Mouse (Mus musculus) stomach, embryonic 14.5 days (tissue): Measurements from ENCODE around the gene 1600014C23Rik. TPM values are rescaled to one million over a fixed set of nuclear protein-coding genes. Genes with fewer than 3 reads are reported as not detected.

Source experiments
- ATAC-seq: fragments of 200-750 bp; cut with Nextera tagmentation; 2 replicates; pipeline ENCODE4 v1.8.0; 2017; ENCODE audit warnings: low read depth, moderate TSS enrichment; ENCODE audit not compliant: insufficient number of reproducible peaks, insufficient read depth, low FRiP score
- H3K27ac ChIP-seq: fragments of 300-500 bp; sonication (generic); 2 replicates; pipeline ENCODE4 v1.5.1; 2014; ENCODE audit warnings: mild to moderate bottlenecking, low read length, moderate library complexity, mixed read lengths
- H3K27me3 ChIP-seq: fragments of 300-500 bp; sonication (generic); 2 replicates; pipeline ENCODE4 v1.6.1; 2014; ENCODE audit warnings: low read length, control low read depth, mixed read lengths; ENCODE audit not compliant: control insufficient read depth, insufficient read depth
- H3K36me3 ChIP-seq: fragments of 300-500 bp; sonication (generic); 2 replicates; pipeline ENCODE4 v1.6.1; 2014; ENCODE audit warnings: mild to moderate bottlenecking, control low read depth, low read length, moderate library complexity, mixed read lengths; ENCODE audit not compliant: control insufficient read depth, insufficient read depth
- H3K4me1 ChIP-seq: fragments of 300-500 bp; sonication (generic); 2 replicates; pipeline ENCODE4 v1.6.1; 2014; ENCODE audit warnings: low read length, control low read depth, mixed read lengths; ENCODE audit not compliant: control insufficient read depth, insufficient read depth
- H3K4me2 ChIP-seq: fragments of 300-500 bp; sonication (generic); replicated peaks from 2 replicates; pipeline ENCODE4 v1.6.1; 2014; ENCODE audit warnings: low read depth, low read length, control low read depth
- H3K4me3 ChIP-seq: fragments of 300-500 bp; sonication (generic); 2 replicates; pipeline ENCODE4 v1.5.1; 2014; ENCODE audit warnings: low read depth, low read length, control low read depth
- H3K9ac ChIP-seq: fragments of 300-500 bp; sonication (generic); replicated peaks from 2 replicates; pipeline ENCODE4 v1.6.1; 2014; ENCODE audit warnings: low read depth, mild to moderate bottlenecking, control low read depth, low read length, moderate library complexity, mixed read lengths
- H3K9me3 ChIP-seq: fragments of 300-500 bp; sonication (generic); 2 replicates; pipeline ENCODE4 v1.6.1; 2016; ENCODE audit warnings: low read depth, low read length, control low read depth; ENCODE audit not compliant: control insufficient read depth
- whole genome bisulfite sequencing: fragments of 180-500 bp; shearing (Covaris S2); extraction: QIAGEN DNeasy Blood & Tissue Kit; methylation state at CpG from one replicate; pipeline ENCODE4 v1.1.7; 2014; 5-methylcytosine and 5-hydroxymethylcytosine counted together
- polyA plus RNA-seq: library from polyadenylated mRNA; unstranded; fragments of >200 nt; fragmentation: Nextera tagmentation; extraction: Ambion mirVana; gene quantifications from 2 replicates; pipeline ENCODE4 v1.2.1, GENCODE M21; 2014

Gene 1600014C23Rik
- polyA plus RNA-seq, 1 experiment from 2014 or later = 0.72 TPM

- Histone ChIP-seq H3K27me3 (no peaks in the 10 kb centered on the region), H3K4me1 (no peaks in the 10 kb centered on the region), H3K27ac (no peak overlapping the region), H3K36me3 (no peaks in the 10 kb centered on the region), H3K9ac (no peak overlapping the region), H3K9me3 (no peaks in the 10 kb centered on the region), H3K4me2 (no peak overlapping the region), H3K4me3 (no peak overlapping the region)
- 32% methylated on average over 3 of the region's 3 CpGs for WGBS
- ATAC-seq = no peak
Measured at GRCm38 (mm10) chr17:45709829-45710228, 23.8 kb downstream of the 1600014C23Rik start.

- H3K36me3 ChIP-seq = no peaks in the 10 kb centered on the region
- H3K27me3 ChIP-seq = no peaks in the 10 kb centered on the region
- no peak overlapping the region for H3K4me3 ChIP-seq
- H3K4me1 ChIP-seq = 0 out of 2 replicates have a peak, but pooled peaks cover 2% of the 10 kb centered on the region
- no peak overlapping the region for H3K9ac ChIP-seq
- H3K27ac ChIP-seq = no peak overlapping the region
- ATAC-seq = no peak
- no peaks in the 10 kb centered on the region for H3K9me3 ChIP-seq
- H3K4me2 ChIP-seq = no peak overlapping the region
- WGBS = 82% methylated on average over 8 of the region's 8 CpGs
Measured at GRCm38 (mm10) chr17:45708179-45708578, 25.5 kb downstream of the 1600014C23Rik start.

GRCm38 (mm10) chr17:45707376-45707775 is 26.3 kb downstream of the 1600014C23Rik start:
- Histone ChIP-seq H3K4me2 (no peak overlapping the region), H3K36me3 (no peaks in the 10 kb centered on the region), H3K4me1 (0 out of 2 replicates have a peak, but pooled peaks cover 2% of the 10 kb centered on the region), H3K9me3 (no peaks in the 10 kb centered on the region), H3K27ac (no peak overlapping the region), H3K27me3 (no peaks in the 10 kb centered on the region), H3K9ac (no peak overlapping the region), H3K4me3 (no peak overlapping the region)
- 24% methylated on average over 3 of the region's 3 CpGs for WGBS
- no peak for ATAC-seq

- Histone ChIP-seq H3K9ac (no peak overlapping the region), H3K36me3 (no peaks in the 10 kb centered on the region), H3K4me2 (no peak overlapping the region), H3K4me1 (0 out of 2 replicates have a peak, but pooled peaks cover 2% of the 10 kb centered on the region), H3K27me3 (no peaks in the 10 kb centered on the region), H3K27ac (no peak overlapping the region), H3K9me3 (no peaks in the 10 kb centered on the region), H3K4me3 (no peak overlapping the region)
- ATAC-seq = no peak
- 66% methylated on average over 5 of the region's 5 CpGs for WGBS
Measured at GRCm38 (mm10) chr17:45706796-45707195, 26.8 kb downstream of the 1600014C23Rik start.

- no peak overlapping the region for H3K4me3 ChIP-seq
- H3K9me3 ChIP-seq = no peaks in the 10 kb centered on the region
- H3K36me3 ChIP-seq = peaks cover 3% of the 10 kb centered on the region; the same call in 1 of the 2 replicates
- no peak overlapping the region for H3K9ac ChIP-seq
- WGBS = 60% methylated on average over 7 of the region's 7 CpGs
- H3K27me3 ChIP-seq = no peaks in the 10 kb centered on the region
- no peak overlapping the region for H3K27ac ChIP-seq
- no peak overlapping the region for H3K4me2 ChIP-seq
- ATAC-seq = no peak
- H3K4me1 ChIP-seq = 0 out of 2 replicates have a peak, but pooled peaks cover 11% of the 10 kb centered on the region
Measured at GRCm38 (mm10) chr17:45703187-45703586, 30.5 kb downstream of the 1600014C23Rik start.

GRCm38 (mm10) chr17:45702254-45702653 is 31.4 kb downstream of the 1600014C23Rik start:
- WGBS = 39% methylated on average over 4 of the region's 4 CpGs
- Histone ChIP-seq H3K27ac (peak overlapping the region; percentile 6; the same call in 1 of the 2 replicates), H3K9ac (no peak overlapping the region), H3K9me3 (no peaks in the 10 kb centered on the region), H3K27me3 (no peaks in the 10 kb centered on the region), H3K36me3 (peaks cover 3% of the 10 kb centered on the region; the same call in 1 of the 2 replicates), H3K4me1 (0 out of 2 replicates have a peak, but pooled peaks cover 11% of the 10 kb centered on the region), H3K4me2 (no peak overlapping the region), H3K4me3 (no peak overlapping the region)
- ATAC-seq = 0 out of 2 replicates have a peak, but pooled peaks have one; percentile 29

- whole genome bisulfite sequencing = 68% methylated on average over 9 of the region's 9 CpGs
- Histone ChIP-seq H3K4me3 (no peak overlapping the region), H3K4me1 (0 out of 2 replicates have a peak, but pooled peaks cover 11% of the 10 kb centered on the region), H3K36me3 (peaks cover 3% of the 10 kb centered on the region; the same call in 1 of the 2 replicates), H3K9ac (no peak overlapping the region), H3K9me3 (no peaks in the 10 kb centered on the region), H3K27ac (no peak overlapping the region), H3K27me3 (no peaks in the 10 kb centered on the region), H3K4me2 (no peak overlapping the region)
- ATAC-seq = no peak
Measured at GRCm38 (mm10) chr17:45701236-45701591, 32.4 kb downstream of the 1600014C23Rik start.

GRCm38 (mm10) chr17:45700496-45701235 is 33.0 kb downstream of the 1600014C23Rik start:
- no peaks in the 10 kb centered on the region for H3K27me3 ChIP-seq
- no peak overlapping the region for H3K9ac ChIP-seq
- ATAC-seq = no peak
- no peak overlapping the region for H3K4me3 ChIP-seq
- 52% methylated on average over 9 of the region's 16 CpGs for WGBS
- no peaks in the 10 kb centered on the region for H3K9me3 ChIP-seq
- H3K4me2 ChIP-seq = no peak overlapping the region
- peaks cover 3% of the 10 kb centered on the region; the same call in 1 of the 2 replicates for H3K36me3 ChIP-seq
- no peak overlapping the region for H3K27ac ChIP-seq
- H3K4me1 ChIP-seq = 0 out of 2 replicates have a peak, but pooled peaks cover 11% of the 10 kb centered on the region
